Mouse (Mus musculus): ENCODE results near the gene Gm14137. TPM values are rescaled to one million over a fixed set of nuclear protein-coding genes. Genes with fewer than 3 reads are reported as not detected.
A peak's percentile ranks its signal among the peaks of the same experiment; 100 is the strongest.

Gm14137 gene
- total RNA-seq, 4 experiments from 2014 or later, result not detected

DNA sequence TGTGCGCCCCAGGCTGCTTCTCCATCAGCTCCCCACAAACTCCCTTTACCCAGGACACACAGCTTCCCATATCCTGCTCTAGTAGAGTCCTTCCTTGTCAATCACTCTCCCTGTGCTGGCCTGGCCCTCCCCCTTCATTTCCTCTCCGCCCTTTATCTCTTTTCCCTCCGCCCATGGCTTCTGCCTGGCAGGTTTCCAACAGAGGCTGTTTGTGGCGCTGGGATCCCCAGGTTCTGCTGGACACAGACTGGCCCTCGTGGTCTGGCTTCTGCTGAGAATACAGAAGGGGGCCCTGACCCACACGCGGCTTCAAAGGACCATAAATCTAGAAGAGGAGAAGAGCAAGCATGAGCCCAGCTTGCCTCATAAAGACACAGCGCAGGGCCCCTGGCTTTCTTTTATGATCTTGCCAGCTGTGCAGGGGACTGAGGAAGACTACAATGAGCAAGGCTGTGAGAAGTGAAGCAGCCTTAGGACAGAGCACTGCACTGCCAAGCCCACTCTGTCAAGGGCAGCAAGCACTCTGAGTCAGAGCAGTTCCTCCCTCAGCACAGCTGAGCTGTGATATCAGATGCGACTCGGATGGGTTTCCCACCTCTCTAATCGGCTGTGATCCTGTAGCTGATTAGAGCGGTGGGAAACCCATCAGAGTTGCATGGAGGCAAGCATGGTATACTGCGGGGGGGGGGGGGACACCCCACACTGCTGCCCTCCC lies 1.3 kb upstream of the Gm14137 start:
- DNase-seq (ENCODE audit: low spot score in 2 of 2), result peak in 1 of 2 experiments; percentile 21

DNA sequence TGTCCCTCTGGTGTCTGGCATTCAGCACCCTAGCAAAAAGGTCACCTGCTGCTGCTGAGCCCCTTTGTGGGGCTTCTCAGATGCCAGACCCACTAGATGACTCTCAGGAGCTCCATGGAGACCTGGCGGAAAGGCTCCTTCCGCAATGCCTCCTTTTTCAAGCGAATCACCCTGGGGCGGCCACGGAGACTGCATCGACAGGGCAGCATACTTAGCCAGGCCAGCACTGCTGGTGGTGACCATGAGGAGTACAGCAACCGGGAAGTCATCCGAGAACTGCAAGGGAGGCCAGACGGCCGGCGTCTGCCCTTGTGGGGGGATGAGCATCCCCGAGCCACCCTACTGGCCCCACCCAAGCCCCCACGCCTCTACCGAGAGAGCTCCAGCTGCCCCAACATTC lies 557 bp downstream of the Gm14137 start:
- DNase-seq (ENCODE audit: low spot score in 2 of 2), result no peak

DNA sequence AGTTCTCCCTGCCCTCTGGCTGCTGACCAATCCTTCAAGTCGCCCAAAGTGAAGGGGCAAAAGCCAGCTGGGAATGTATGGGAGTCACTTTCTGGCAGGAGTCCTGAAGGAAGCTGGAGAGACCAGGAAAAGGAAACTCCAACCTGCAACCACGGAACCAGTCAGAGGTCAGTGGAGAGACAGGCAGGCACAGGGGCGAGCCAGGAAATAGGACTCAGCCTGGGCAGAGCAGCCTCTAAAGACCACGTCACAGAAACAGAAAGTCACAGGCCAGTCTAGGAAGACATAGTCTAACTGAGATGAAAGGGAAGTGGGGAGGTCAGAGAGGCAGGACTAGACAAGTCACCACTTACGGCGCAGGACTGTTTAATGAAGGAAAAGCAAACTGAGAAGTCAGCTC lies 1.3 kb downstream of the Gm14137 start:
- DNase-seq (ENCODE audit: low spot score in 2 of 2), result no peak

DNA sequence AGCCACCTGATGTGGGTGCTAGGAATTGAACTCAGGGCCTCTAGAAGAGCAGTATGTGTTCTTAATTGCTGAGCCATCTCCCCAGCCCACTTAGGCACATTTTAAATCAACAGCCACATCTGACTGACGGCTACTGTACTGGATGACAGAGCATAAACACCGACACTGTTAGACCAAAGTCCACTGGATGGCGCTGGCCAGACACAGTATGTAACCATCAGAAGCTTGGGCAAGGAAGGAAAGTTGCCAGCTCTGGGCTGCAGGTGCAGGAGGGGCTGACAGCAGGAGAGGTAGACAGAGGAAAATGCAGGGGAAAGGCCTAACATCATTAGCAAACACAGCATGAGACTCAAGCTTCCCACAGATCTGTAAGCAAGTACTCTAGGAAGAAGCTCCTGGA lies 2.5 kb downstream of the Gm14137 start:
- DNase-seq (ENCODE audit: low spot score in 2 of 2), result no peak

DNA sequence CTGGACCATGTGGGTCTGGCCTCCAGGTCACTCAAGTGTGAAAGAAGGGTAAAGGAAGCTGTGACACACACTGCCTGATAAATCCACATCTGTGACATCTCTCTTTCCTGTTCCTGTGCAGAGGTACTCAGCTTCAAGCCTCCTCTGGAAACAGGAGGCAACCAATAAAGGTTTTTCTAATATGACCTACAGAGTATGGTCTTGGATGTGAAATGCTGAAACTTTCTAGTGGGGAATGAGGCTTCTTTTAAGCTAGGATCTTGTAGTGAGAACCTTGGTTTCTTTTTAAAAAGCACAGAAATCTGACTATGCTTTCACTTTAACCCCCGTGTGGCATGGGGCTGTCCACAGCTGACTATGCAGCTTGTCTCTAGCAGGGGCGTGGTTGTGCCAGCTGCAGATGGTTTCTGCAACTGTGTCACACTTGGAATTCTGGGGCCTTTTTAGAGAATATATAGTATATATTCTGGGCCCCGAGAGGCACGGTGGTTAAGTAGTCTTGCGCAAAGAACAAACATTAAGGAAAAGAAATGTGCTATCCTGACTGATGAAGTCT lies 3.2 kb downstream of the Gm14137 start:
- DNase-seq (ENCODE audit: low spot score in 2 of 2), result no peak

DNA sequence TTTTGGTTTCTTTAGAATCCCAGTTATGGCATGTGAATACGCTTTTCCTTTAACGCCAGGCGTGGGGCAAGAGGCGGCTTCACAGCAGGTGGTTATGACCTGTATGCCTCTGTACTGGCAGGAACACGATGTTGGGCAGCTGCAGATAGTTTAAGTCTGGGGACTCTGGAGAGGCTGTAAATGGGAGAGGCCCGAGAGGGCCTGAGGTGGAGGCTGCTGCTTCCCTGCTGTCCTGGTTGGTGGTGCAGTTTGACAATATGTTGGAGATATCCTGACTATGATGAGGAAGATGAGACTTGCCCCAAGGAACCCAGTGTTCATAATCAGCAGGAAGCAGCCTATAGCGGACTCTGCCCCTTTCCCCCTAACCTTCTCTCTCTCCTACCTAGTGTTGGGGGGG lies 8.6 kb downstream of the Gm14137 start:
- DNase-seq (ENCODE audit: low spot score in 2 of 2), result no peak

DNA sequence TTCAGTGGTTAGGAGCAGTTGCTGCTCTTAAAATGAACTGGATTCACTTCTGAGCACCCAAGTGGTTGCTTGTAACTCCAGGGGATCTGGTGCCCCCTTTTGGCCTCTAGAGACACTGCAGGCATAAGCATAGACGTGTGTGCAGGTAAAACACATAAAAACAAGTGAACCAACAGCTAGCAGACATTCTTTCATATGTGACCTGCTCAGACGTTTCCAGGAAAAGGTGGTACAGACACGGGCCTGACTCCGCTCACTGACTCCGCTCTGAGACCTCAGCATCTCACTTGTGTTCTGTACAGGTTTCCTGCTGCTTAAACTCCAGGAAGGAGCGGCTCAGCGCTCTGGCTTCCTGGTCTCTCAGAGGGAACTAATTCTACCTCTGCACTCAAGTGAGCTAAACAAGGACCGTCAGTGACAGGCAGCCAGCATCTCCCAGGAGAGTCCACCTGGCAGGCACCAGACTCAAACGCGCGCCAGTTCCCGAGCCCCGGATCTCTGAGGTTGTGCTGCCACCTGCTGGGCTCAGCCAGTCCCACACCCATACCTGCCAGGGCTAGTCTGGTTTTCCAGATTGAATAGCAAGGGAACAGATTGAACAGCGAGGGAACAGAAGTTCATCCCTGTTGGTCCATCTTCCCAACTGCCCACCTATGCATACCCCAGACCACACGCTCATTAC lies 14.9 kb downstream of the Gm14137 start:
- peak; percentile 75 to 80 for DNase-seq (ENCODE audit: low spot score in 2 of 2)

DNA sequence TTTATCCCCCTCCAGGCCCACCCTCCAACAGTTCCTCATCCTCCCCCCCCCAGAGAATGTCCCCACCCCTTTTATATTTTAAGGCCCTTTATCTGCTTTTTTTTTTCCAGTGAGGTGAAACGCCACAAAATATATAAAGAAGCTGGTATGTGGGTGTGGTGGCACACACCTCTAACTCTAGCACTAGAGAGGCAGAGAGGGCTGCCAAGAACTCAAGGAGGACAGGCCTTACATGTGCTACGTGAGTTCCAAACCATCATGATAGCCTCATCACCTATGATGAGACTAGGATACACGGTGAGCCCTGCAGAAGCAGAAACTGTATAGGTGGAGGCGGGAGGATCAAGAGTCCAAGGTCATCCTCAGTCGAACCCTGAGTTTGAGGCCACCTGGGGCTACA lies 16.7 kb downstream of the Gm14137 start:
- no peak for DNase-seq (ENCODE audit: low spot score in 2 of 2)

DNA sequence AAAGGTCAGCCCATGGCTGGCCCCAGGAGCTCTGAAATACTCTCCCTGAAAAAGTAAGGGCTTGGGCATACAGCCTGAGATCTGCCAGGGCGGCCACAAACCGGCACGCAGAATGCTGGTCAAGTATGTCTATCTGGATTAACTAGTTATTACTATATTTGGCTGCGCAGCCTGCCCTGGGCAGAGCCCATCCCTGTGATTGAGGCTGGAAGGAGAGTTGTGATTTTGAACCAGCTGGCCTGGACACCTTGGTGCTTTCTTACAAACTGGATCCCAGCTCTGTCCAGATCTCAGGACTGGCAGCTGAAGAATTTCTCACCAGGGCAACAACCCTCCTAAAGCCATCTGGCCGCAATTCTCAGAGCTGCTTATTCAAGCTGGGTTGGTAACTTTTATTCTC lies 19.8 kb downstream of the Gm14137 start:
- DNase-seq (ENCODE audit: low spot score in 2 of 2), result peak; percentile 27 to 68

DNA sequence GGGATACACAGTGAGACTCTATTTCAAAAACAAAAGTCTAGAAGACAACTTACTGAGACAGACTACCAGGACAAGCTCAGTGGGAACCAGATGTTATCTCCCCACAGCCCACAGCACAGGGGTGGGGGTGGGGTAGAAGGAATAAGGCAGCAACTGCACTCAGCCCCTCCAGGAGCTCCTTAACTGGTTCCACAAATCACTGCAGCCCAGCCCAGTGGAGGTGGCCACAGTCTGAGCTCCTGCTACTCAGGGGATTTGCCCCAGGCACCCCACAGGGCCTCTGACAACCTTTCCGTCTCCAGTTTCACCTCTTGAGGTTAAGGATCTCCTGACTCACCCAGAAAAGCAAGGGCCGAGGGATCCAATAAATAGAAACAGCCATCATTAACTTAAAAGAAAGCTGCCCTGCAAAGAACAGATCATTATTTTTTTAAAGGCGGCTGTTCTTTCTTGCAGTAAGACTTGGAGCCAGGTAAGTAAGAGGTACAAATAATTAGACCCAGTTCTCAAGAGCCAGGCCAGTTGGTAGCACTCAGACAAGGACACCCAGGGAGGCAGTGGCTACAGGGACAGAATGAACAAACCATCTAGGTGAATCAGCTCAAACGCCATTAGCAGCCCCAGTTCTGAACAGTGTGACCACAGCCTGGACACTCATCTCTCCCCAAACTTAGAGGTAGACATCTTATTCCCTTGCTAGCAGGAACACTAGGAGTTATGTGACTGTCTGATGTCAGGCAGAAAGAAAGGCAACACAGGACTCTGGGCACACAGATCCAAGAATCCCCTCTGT lies 22.2 kb downstream of the Gm14137 start:
- no peak for DNase-seq (ENCODE audit: low spot score in 2 of 2)

DNA sequence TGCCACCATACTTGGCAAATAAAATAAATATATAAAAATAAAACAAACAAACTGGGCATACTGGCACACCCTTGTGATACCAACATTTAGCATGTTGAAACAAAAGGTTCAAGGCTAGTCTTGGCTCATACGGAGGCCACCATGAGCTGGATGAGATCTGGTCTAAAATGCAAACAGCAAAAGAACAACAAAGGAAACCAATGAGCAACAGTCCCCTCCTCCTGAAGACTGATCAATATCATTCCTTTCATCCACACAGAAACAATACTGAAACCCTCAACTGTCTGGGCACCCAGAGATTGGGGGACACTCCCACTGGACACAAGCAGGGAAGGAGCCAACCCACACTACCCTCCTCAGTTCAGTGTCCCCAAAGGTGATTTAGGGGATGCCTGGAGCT lies 23.2 kb downstream of the Gm14137 start:
- DNase-seq (ENCODE audit: low spot score in 2 of 2), result no peak

DNA sequence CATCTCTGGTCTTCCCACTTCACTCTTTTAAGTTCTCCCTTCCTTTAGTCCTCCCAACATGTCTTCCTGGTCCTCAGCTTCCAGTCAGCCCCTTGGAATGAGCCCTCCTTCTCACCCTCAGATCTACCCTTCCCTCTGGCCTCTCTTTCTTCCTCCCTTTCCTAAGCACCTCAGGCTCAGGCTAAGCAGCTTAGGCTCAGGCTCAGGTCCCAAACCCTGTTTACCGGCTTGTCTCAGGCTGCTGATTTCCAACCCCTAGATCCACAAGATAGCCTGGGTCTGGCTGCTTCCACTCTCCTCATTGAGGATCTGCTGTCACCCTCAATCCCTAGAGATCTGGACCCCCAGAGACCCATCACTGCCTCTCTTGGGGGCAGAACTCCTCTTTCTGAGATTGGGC lies 23.7 kb downstream of the Gm14137 start:
- DNase-seq (ENCODE audit: low spot score in 2 of 2), result no peak

DNA sequence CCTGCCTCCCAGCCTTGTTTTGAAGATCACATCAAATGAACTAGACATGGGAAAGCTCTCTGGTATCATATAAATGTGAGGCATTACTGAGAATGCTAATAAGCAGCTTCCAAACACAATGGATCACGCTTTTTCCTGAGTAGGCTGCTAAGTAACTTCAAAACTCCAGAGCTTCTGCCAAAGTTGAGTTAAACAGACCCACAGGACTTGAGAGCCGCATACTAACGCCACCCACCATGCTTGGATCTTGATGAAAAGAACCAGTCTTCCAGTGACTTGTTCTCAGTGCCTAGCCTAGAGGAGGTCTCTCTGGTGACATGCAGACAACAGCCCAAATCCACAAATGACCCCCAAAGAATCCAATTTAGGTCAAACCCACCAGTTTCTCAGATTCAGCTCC lies 24.6 kb downstream of the Gm14137 start:
- DNase-seq (ENCODE audit: low spot score in 2 of 2), result no peak

DNA sequence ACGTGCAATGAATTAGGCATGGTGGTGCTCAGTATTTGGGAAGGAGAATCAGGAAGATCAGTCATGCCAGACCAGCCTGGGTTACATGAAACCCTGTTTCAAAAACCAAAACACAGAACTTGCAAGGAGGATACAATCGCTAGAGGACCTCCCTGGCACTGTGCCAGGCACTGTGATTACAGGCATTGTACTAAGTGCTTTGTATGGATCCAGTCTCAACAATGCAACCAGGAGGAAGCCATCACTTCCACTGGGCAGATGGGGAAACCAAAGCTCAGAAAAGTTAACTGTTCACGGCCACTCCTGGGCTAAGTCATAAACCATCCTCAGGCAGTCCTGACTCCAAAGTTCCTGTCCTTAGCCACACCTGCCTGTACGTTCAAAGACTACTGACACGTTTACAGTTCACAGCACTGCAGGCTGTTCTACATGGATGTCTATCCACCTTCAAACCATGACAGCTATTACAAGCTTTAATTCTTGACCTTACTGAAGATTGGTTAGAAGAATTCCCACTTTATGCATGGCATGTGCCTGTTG lies 28.7 kb downstream of the Gm14137 start:
- DNase-seq (ENCODE audit: low spot score in 2 of 2), result peak in 1 of 2 experiments; percentile 15

DNA sequence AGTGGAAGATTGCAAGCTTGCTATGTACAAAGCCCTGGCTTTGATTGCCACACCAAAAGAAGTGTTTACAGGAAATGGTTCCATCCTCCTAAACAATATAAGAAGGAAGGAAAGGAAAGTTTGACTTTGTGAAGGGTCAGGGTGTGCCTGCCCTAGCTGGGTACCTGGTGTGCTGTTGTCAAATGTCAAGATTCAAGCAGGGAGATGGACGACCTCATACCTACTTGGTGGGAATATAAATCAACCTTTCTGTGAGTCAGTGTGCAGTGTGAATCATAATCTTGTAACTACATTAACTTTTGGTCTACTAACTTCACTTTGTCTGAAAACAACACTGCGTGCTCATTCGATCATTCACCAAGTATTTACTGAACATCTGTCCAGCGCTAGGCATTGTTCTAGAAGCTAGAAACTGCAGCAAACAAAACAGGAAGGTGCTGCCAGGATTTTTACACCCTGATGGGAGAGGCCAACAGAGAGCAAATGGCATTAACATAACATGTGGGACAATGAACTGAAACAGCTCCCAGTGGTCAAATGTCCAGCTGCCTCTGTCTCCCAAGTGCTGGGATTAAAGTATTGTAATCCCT lies 29.7 kb downstream of the Gm14137 start:
- DNase-seq (ENCODE audit: low spot score in 2 of 2), result no peak

DNA sequence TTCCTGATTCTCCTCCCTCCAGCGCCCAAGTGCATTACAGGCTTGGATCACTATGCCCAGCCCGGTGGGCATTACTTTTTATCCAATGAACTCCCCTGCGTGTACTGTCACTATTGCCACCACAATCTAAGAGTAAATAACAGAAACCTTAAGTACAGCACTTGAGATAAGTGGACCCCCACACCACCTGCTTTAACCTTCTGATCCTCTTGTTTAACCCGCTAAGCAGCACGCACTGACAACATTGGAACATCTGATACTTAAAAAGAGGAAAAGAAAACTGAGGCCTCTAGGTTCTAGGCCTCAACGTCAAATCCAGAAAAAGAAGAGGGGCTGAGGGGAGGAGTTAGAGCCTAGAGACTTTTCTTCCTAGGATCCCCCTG lies 33.6 kb downstream of the Gm14137 start:
- DNase-seq (ENCODE audit: low spot score in 2 of 2), result no peak

DNA sequence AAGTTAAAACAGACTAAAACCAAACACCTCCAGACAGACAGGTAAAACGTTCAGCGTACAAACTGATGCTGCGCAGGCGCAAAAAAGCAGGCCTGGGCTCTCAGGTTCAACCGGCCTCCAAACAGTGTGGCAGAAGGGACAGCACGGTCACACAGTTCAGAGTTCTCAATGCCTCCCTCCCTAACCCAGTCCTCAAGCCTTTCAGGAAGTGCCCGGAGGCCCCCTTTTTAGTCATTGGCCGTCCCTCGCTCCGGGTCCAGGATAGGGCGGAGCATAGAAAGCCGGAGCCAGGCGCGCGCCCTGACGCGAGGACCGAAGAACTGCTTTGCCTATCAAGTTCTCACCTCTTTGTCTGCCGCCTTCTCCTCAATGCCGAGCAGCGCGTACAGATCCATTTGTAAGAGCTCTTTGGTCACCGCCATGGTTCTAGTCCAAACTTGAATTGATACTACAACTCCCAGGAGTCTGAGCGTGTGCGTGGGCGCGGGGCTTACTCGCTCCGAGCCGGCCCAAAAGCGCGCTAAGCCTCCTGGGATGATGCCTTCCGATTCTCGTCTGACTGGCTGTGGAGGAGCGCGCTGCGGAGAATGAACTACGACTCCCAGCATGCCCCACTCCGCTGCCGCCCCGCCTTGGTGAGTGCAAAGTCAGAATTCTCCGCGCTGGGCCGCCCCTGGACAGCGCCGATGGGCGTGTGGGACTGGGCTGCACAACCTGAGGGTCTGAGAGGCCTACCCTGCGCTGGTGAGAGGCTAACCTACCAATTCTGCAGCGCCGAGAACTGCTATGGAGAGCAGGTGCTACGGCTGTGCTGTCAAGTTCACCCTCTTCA lies 34.3 kb downstream of the Gm14137 start, which contains the start of the genes Zfyve19 and Dnajc17:
Zfyve19 (plus strand) TSS at position 274 of the 832 bp plus-strand sequence.
Dnajc17 (minus strand) TSS at position 452 of the 832 bp plus-strand sequence.
- peak; percentile 91 to 93 for DNase-seq (ENCODE audit: low spot score in 2 of 2)

DNA sequence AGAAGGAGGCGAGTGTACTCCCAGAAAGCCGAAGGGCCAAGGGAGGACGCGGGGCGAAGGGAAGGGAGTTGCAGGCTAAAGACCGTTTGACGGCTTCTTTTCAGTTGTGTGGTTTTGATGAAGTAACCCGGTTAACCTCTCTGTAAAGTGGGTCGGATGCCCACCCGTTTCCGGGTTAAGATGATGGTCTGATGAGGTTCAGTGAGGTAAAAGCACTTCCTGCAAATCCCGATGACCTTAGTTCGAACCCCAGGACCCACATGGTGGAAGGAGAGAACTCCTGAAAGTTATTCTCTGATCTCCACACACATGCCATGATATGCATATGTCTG lies 34.8 kb downstream of the Gm14137 start:
- no peak for DNase-seq (ENCODE audit: low spot score in 2 of 2)
